Mouse (Mus musculus) heart, embryonic 10.5 days (tissue): ENCODE results near the gene Cnppd1. TPM values are rescaled to one million over a fixed set of nuclear protein-coding genes. Genes with fewer than 3 reads are reported as not detected.

Experiments used
- DNase-seq: peaks from one replicate; pipeline ENCODE4 v3.0.0-alpha.2; 2017; ENCODE audit warnings: low spot score
- H3K27ac ChIP-seq: fragments of 300-500 bp; sonication (generic); 2 replicates; pipeline ENCODE4 v1.5.1; 2016; ENCODE audit warnings: mild to moderate bottlenecking
- H3K27me3 ChIP-seq: fragments of 300-500 bp; sonication (generic); 2 replicates; pipeline ENCODE4 v1.6.1; 2016; ENCODE audit warnings: mild to moderate bottlenecking; ENCODE audit not compliant: poor library complexity, insufficient read depth, severe bottlenecking
- H3K36me3 ChIP-seq: fragments of 300-500 bp; sonication (generic); 2 replicates; pipeline ENCODE4 v1.6.1; 2016; ENCODE audit warnings: mild to moderate bottlenecking, moderate library complexity
- H3K4me1 ChIP-seq: fragments of 300-500 bp; sonication (generic); 2 replicates; pipeline ENCODE4 v1.6.1; 2016; ENCODE audit warnings: mild to moderate bottlenecking
- H3K4me3 ChIP-seq: fragments of 300-500 bp; sonication (generic); 2 replicates; pipeline ENCODE4 v1.5.1; 2016; ENCODE audit warnings: mild to moderate bottlenecking, moderate library complexity
- H3K9me3 ChIP-seq: fragments of 300-500 bp; sonication (generic); 2 replicates; pipeline ENCODE4 v1.6.1; 2016; ENCODE audit warnings: mild to moderate bottlenecking, moderate library complexity
- WGBS: fragments of 180-500 bp; shearing (Covaris S2); methylation state at CpG from one replicate; pipeline ENCODE4 v1.1.7; 2016; 5-methylcytosine and 5-hydroxymethylcytosine counted together
- polyA plus RNA-seq: library from polyadenylated mRNA; unstranded; fragments of >200 nt; fragmentation: Nextera tagmentation; extraction: Ambion mirVana; gene quantifications from 2 replicates; pipeline ENCODE4 v1.2.1, GENCODE M21; 2016

Cnppd1 gene
- polyA plus RNA-seq, 1 experiment from 2014 or later, result 36.3 TPM

DNA sequence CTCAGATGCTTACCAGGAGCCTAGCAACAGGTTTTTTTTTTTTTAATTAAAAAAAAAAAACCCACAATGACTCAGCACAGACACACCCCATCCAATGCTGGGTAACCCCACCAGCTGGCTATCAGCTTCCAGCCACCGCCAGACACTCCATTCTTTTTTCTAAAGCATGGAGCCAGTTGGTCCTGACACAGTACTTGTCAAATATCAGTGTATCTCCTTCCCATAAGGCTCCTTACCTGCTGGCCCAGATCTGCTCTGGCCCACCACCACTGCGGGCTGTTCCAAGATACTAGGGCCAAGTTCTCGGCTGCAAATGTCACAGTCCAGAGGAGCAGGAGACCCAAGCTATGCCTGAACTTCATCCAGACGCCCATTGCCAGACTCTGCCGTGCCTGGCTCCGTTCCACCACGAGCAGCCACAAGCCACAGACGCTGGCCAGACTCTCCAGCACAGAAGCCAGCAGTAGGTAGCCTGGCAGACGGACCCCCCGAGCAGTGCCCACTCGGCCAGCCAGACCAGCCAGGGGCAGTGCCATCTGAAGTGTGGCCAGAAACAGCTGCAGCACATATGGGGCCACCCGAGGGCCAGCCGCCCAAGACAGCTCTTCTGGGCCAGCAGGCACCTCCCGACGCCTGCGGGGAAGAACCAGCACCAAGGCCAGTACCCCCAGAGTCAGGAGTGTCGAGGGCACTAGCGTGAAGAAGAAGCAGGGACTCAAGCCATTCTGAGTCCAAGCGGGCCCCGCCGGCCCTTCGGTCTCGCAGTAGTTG lies 37.0 kb upstream of the Cnppd1 start:
- Histone ChIP-seq H3K27me3 (no peaks in the 10 kb centered on the region), H3K27ac (peak overlapping the region; percentile 77), H3K4me1 (peaks cover 14% of the 10 kb centered on the region), H3K36me3 (peaks cover 66% of the 10 kb centered on the region), H3K4me3 (peak overlapping the region; percentile 80), H3K9me3 (no peaks in the 10 kb centered on the region)
- DNase-seq, result peak; percentile 81
- 8% methylated on average over 23 of the region's 23 CpGs for WGBS

DNA sequence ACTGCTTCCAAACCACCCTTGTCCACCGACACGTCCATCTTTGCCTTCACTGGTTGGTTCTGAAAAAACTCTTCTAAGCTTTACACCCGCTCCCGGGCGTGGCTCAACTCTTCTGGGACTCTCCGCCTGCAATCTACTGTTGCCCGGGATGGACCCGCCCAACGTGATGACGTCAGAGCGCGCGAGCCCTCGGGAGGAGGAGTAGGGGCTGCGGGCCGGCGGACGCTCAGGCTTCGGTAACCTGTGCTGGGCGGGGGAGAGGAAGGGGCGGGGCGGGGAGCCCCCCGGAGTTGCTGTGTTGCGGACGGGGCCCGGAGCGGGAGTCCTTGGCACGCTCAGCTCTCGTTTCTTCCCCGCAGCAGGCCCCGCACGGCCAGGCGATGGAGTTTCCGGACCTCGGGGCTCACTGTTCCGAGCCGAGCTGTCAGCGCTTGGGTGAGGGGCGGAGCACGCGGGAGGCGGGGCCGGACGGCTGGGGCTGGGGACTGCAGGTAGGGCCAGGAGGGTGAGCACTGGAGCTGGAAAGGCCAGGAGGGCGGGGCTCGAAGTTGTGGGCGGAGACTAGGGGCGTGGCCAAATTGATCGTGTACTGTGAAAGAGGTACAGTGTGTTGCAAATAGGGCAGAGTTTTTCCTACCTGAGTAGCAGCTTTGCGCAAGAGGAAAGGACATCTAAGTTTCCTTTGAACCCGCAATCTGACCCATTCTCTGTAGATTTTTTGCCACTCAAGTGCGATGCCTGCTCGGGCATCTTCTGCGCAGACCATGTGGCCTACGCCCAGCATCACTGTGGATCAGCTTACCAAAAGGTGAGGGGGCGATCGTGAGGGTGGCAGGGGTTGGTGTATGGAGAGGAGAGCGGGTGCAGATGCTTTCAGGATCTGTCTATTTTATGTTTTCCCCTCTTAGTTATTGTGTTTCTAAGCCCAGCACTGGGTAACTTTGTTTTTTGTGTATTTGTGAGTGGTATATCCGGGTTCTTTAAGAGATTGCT lies 26.3 kb upstream of the Cnppd1 start, which contains the start of gene Zfand2b:
TSS of gene Zfand2b (plus strand) at position 175 of the 993 bp plus-strand sequence.
- DNase-seq, result peak; percentile 99
- no peaks in the 10 kb centered on the region for H3K27me3 ChIP-seq
- peaks cover 16% of the 10 kb centered on the region for H3K4me1 ChIP-seq
- peak within 1 kb of the TSS; percentile 89 for H3K4me3 ChIP-seq
- no peaks in the 10 kb centered on the region for H3K9me3 ChIP-seq
- H3K27ac ChIP-seq, result peak within 1 kb of the TSS; percentile 94
- 1% methylated on average over 56 of the region's 59 CpGs for WGBS
- peaks cover 40% of the 10 kb centered on the region for H3K36me3 ChIP-seq

DNA sequence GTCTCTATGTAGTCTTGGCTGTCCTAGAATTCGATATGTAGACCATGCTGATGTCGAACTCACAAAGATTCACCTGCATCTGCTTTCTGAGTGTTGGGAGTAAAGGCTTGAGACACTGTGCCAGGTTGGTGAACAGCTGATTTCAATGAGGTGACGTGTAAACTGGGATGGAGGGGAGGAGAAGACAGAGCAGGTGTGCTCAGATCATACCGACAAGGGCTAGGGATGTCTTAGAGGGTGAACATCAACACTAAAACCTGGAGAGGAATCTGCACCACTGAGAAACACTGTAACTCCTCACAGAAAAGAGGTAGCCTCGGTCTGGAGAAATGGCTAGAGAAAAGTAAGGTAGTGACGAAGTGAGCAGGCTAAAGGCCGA lies 25.6 kb upstream of the Cnppd1 start:
- Histone ChIP-seq H3K36me3 (peaks cover 33% of the 10 kb centered on the region), H3K27ac (peak overlapping the region; percentile 94), H3K9me3 (no peaks in the 10 kb centered on the region), H3K4me1 (peaks cover 16% of the 10 kb centered on the region), H3K4me3 (peak overlapping the region; percentile 89), H3K27me3 (no peaks in the 10 kb centered on the region)
- no peak for DNase-seq
- WGBS, result 8% methylated on average over 7 of the region's 7 CpGs

DNA sequence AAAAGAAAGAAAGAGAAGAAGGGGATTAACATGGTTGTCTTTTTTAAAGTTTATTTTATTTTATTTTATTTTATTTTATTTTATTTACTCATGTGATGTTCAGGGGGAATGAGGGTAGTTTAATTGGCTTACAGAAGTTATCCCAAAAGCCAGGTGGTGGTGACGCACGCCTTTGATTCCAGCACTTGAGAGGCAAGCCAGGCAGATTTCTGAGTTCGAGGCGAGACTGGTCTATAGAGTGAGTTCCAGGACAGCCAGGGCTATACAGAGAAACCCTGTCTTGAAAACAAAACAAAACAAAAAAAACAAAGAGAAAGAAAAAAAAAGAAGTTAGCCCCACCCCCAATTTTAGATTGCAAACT lies 17.7 kb upstream of the Cnppd1 start:
- no peaks in the 10 kb centered on the region for H3K4me1 ChIP-seq
- no peak overlapping the region for H3K4me3 ChIP-seq
- WGBS, result 57% methylated on average over 4 of the region's 4 CpGs
- no peaks in the 10 kb centered on the region for H3K36me3 ChIP-seq
- no peaks in the 10 kb centered on the region for H3K27me3 ChIP-seq
- no peak for DNase-seq
- H3K27ac ChIP-seq, result no peak overlapping the region
- H3K9me3 ChIP-seq, result no peaks in the 10 kb centered on the region

DNA sequence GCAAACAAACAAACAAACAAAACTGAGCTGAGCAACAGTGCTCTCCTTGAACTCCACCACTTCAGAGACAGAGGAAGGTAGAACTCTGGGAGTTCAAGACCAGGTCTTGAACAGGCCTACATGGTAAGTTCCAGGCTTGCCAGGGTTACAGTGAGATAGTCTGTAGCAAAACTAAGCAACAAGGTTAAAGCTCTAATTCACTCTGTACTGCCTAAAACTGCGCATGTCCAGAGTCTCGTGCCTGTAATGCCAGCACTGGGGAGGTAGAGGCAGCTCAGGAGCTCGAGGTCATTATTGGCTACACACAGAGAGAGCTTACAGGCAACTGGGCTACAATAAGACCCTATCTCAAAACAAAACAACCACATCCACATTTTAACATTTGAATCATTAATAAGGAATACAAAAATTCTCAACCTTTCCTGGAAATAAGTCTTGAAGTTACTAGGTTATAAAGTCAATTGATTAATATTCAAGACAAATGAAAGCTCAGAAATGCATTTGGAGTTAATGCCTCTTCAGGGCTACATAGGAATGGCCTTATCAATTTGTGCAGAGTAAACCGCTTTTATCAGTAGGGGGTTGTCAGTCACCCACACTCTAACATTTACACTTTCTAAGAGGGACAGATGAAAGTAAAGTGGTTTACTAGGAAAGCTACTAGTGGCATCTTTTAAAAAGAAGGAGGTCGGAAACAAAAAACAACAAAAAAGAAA lies 17.2 kb upstream of the Cnppd1 start:
- Histone ChIP-seq H3K4me3 (no peak overlapping the region), H3K4me1 (no peaks in the 10 kb centered on the region), H3K27me3 (no peaks in the 10 kb centered on the region), H3K9me3 (no peaks in the 10 kb centered on the region), H3K36me3 (no peaks in the 10 kb centered on the region), H3K27ac (no peak overlapping the region)
- 47% methylated on average over 5 of the region's 5 CpGs for WGBS
- no peak for DNase-seq

DNA sequence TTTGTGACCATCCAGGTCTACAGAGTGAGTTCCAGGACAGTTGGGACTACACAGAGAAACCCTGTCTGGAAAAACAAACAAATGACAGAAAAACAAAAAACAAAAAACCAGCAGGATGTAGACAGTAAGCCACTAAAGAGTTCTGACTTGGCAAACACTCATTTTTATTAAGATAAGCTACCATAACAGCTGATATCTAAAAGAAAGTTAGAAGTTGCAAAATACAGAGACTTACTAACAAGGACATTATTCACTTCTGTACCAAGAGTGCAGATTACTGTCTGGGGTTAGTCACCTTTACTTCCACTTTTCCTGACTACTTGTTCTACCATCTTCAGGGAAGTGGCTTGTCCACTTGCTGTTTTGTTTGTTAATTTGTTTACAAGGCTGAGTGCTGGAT lies 16.5 kb upstream of the Cnppd1 start:
- Histone ChIP-seq H3K27ac (no peak overlapping the region), H3K9me3 (no peaks in the 10 kb centered on the region), H3K4me3 (no peak overlapping the region), H3K36me3 (no peaks in the 10 kb centered on the region), H3K4me1 (no peaks in the 10 kb centered on the region), H3K27me3 (no peaks in the 10 kb centered on the region)
- no peak for DNase-seq

DNA sequence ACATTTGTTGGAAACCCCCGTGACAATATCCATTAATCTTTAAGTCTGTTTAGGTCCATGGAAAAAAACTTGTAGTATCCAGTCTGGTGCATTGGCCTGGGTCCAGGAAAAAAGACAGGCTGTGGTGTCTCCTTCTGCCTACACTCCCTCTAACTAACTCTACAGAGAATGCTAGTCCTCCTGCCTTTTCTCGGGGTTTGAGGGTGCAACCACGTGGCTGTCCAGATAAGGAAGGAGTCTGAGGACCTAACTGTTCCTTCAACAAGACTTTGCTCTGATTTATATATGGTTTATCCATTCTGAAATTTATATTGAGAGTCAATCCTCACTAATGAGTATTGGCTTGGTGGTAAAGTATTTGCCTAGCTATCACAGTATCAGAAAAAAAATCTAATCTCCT lies 13.3 kb upstream of the Cnppd1 start:
- Histone ChIP-seq H3K27me3 (no peaks in the 10 kb centered on the region), H3K4me1 (no peaks in the 10 kb centered on the region), H3K27ac (no peak overlapping the region), H3K36me3 (no peaks in the 10 kb centered on the region), H3K4me3 (no peak overlapping the region), H3K9me3 (no peaks in the 10 kb centered on the region)
- DNase-seq, result no peak
- WGBS, result 56% methylated on average over 3 of the region's 3 CpGs

DNA sequence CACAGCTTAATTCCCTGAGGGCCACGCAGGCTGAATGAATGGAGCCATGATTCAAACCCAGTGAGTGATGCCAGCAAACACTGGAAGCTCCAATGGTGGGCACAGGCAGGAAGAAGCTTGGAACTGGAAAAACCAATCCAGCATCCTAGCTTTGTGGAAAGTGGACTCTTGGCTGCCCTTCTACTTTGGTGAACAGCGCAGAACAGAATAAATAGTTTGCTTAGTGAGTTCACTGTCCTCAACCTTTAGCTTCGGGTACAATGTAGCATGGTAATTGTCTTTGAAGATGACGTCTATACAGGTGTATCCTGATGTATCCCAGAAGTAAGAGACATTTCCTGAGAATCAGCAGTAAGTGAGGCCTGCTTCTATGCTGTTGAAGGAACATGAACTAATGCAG lies 6.2 kb upstream of the Cnppd1 start:
- H3K27me3 ChIP-seq, result no peaks in the 10 kb centered on the region
- 0 out of 2 replicates have a peak, but pooled peaks cover 6% of the 10 kb centered on the region for H3K4me1 ChIP-seq
- no peaks in the 10 kb centered on the region for H3K9me3 ChIP-seq
- WGBS, result 86% methylated on average over 4 of the region's 4 CpGs
- no peak overlapping the region for H3K4me3 ChIP-seq
- H3K27ac ChIP-seq, result no peak overlapping the region
- H3K36me3 ChIP-seq, result peaks cover 50% of the 10 kb centered on the region
- DNase-seq, result no peak

DNA sequence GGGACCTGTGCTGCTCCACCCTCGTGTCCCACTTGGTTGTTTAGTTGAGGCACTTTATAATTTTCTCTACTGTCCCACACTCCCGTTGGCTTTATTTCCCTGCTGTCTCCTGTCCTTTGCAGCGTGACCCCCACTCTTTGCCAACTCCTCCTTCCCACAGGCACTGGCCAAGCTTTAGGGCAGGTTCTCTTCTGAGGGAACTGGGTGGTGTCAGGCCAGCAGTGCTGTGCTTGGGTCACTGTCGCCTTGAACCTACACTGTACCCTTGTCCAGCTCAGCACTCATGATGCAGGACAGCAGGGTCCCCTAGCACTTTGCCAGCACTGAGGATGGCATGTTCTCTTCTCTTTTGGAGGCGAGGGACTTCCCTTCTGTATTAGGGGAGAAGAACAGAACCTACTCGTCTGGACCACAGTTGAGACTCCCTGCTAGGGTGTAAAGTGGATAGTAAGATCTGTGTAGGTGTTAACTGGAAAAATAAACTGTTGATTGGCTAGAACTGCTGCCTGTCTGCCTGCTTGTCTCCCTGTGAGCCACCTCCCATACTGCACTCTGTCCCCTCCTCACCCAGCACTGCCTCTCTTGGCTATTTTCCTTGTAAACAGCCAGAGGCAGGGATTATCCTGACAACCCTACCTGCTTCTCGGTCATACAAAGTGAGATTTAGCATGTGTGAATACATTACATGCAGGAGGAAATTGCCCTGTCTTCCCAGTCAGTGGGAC lies 5.1 kb upstream of the Cnppd1 start:
- DNase-seq, result no peak
- 59% methylated on average over 7 of the region's 7 CpGs for WGBS
- no peaks in the 10 kb centered on the region for H3K27me3 ChIP-seq
- peaks cover 50% of the 10 kb centered on the region for H3K36me3 ChIP-seq
- H3K4me1 ChIP-seq, result 0 out of 2 replicates have a peak, but pooled peaks cover 8% of the 10 kb centered on the region
- H3K27ac ChIP-seq, result no peak overlapping the region
- no peak overlapping the region for H3K4me3 ChIP-seq
- H3K9me3 ChIP-seq, result no peaks in the 10 kb centered on the region

DNA sequence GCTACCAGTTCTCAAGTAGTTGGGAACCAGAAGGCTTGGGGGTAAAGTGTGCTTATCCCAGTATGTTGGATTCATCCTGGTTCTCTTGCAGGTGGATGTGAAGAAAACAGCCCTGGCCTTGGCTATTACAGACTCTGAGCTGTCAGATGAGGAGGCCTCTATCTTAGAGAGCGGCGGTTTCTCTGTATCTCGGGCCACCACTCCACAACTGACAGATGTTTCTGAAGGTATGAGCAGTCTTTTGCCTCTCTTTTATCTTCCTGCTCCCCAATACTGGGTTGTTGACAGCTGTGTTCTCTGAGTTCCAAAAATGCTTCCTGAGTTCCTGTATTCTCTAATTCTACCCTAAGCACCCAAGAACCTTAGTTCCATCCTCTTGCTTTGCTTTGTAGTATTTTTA lies 3.1 kb upstream of the Cnppd1 start:
- H3K9me3 ChIP-seq, result no peaks in the 10 kb centered on the region
- H3K4me1 ChIP-seq, result peaks cover 21% of the 10 kb centered on the region
- no peak overlapping the region for H3K27ac ChIP-seq
- DNase-seq, result no peak
- no peaks in the 10 kb centered on the region for H3K27me3 ChIP-seq
- WGBS, result 84% methylated on average over 3 of the region's 3 CpGs
- peaks cover 50% of the 10 kb centered on the region for H3K36me3 ChIP-seq
- H3K4me3 ChIP-seq, result no peak overlapping the region

DNA sequence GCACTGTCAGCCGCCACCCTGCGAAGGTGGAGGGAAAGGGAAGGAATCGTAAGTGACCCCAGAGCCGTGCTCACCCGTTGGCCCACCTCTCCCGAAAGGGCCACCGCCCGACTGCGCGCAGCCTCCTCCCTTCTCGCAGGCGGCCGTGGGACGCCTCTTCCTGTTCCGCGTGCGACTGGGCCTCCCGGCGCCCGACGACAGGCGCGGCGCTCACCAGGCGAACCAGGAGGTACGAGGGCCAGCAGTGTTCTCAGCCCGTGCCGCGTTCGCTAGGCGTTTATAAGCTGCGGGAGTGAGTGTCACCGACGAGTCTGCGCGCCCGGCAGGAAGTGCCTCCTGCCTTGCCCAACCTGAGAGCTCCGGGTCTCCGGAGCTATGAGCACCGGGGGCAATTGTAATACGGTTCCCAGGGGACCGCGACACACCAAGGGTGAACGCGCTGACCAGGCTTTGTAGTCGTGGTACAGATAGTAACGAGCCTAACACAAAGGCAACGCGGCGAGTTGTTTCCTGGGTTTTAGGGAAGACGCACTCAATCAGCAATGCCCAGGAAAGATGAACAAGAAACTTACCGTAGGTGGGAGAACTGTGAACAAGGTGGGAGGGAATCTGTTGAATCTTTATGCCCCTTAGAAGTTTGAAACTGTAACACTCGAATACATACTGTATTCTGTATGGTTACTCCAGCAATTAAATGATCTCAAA lies 873 bp downstream of the Cnppd1 start:
- 0% methylated on average over 53 of the region's 53 CpGs for WGBS
- Histone ChIP-seq H3K4me1 (peaks cover 24% of the 10 kb centered on the region), H3K9me3 (no peaks in the 10 kb centered on the region), H3K27ac (peak overlapping the region; percentile 97), H3K36me3 (peaks cover 58% of the 10 kb centered on the region), H3K4me3 (peak overlapping the region; percentile 93), H3K27me3 (no peaks in the 10 kb centered on the region)
- peak; percentile 90 for DNase-seq
